Mouse (Mus musculus) embryonic fibroblast, embryonic 13.5 days (primary cell): ENCODE measurements around the gene Pola2.

Experiments
- CTCF ChIP-seq: IDR thresholded peaks from 2 replicates; pipeline ENCODE4 v1.5.1; 2011; ENCODE audit warnings: mild to moderate bottlenecking, control low read depth, low read length, moderate library complexity, borderline replicate concordance; ENCODE audit not compliant: insufficient read depth
- POLR2A ChIP-seq: IDR thresholded peaks from 2 replicates; pipeline ENCODE4 v1.6.1; 2011; ENCODE audit warnings: low read depth, mild to moderate bottlenecking, control low read depth, low read length, moderate library complexity

DNA sequence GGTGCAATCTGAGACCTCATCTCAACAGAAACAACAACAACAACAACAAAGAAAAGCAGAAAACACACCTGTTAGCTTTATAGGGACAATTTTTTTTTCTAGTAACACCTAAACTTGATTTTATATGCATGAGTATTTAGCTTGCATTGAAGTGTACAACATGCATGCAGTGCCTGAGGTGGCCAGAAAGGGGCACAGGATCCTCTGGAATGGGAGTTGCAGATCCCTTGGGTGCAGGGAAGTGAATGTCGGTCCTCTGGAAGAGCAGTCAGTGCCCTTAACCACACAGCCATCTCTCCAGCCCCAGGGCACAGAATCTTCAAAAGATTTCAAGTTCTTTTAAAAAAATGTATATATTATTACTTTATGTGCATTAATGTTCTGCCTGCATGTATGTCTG, 1.4 kb downstream of the Pola2 start:
- TF ChIP-seq CTCF (peak; percentile 28; the same call in 1 of the 2 replicates), POLR2A (no peak)
